10 mouse cellular contexts compared by ENCODE assay signal in the genomic region with DNA sequence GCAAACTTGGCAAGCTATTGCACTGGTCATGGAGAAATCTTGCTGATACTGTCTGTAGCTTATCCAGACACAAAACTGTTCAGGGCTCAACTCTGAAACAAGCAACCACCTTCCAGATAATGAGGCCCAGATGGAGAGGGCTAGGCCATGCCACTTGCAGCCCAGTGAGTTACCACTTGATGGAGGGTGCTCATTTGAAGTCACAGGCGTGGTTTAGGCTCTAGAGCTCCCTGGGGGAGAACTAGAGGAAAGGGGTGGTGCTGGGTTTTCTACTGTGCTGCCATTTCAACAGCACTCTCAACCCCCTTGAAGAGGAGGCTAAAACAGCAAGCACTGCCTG. TPM values are rescaled to one million over a fixed set of nuclear protein-coding genes. Genes with fewer than 3 reads are reported as not detected.
DNase-seq lines count a peak whose midpoint lies in the region; ATAC-seq lines count a peak whose summit lies in the region.
"Had no signal": no experiment of that assay in that cellular context is flagged by ENCODE, and none has a peak within 500 bp of the region (broad histone marks: within the 10 kb centered on the region; RNA-seq: fewer than 3 reads in every experiment).

No protein-coding gene starts in this region.

- peak overlapping the region; percentile 98 for H3K27ac ChIP-seq in heart, embryonic 11.5 days (ENCODE audit: low read depth, low read length)
- H3K27ac ChIP-seq in midbrain, embryonic 12.5 days (replicated peaks): 0 out of 2 replicates have a peak overlapping the region, but pooled peaks have one; percentile 35
- no peak overlapping the region for H3K27ac ChIP-seq in midbrain, embryonic 15.5 days
- peak overlapping the region; percentile 91 for H3K27ac ChIP-seq in limb, embryonic 11.5 days (replicated peaks; ENCODE audit: low read depth, low read length)
- H3K27ac ChIP-seq in stomach, embryonic 16.5 days (ENCODE audit: low read length): peak overlapping the region; percentile 93

- peaks cover 83% of the 10 kb centered on the region for H3K4me1 ChIP-seq in heart, embryonic 11.5 days (ENCODE audit: control insufficient read depth, insufficient read depth, low read length)
- peaks cover 35% of the 10 kb centered on the region for H3K4me1 ChIP-seq in midbrain, embryonic 12.5 days
- peaks cover 14% of the 10 kb centered on the region for H3K4me1 ChIP-seq in midbrain, embryonic 15.5 days
- peaks cover 57% of the 10 kb centered on the region for H3K4me1 ChIP-seq in limb, embryonic 11.5 days (ENCODE audit: control insufficient read depth, insufficient read depth, low read length)
- peaks cover 71% of the 10 kb centered on the region for H3K4me1 ChIP-seq in stomach, embryonic 16.5 days (ENCODE audit: control insufficient read depth, insufficient read depth, low read length)

- peak overlapping the region; percentile 65; the same call in 1 of the 2 replicates for H3K9ac ChIP-seq in heart, embryonic 11.5 days (ENCODE audit: low read depth, low read length)
- H3K9ac ChIP-seq in midbrain, embryonic 12.5 days (replicated peaks): no peak overlapping the region
- no peak overlapping the region for H3K9ac ChIP-seq in midbrain, embryonic 15.5 days
- peak overlapping the region; percentile 18; the same call in 1 of the 2 replicates for H3K9ac ChIP-seq in limb, embryonic 11.5 days (ENCODE audit: low read length)
- H3K9ac ChIP-seq in stomach, embryonic 16.5 days (ENCODE audit: low read length): peak overlapping the region; percentile 58

- no peaks in the 10 kb centered on the region for H3K9me3 ChIP-seq in heart, embryonic 11.5 days (replicated peaks; ENCODE audit: control insufficient read depth, low read length)
- no peaks in the 10 kb centered on the region for H3K9me3 ChIP-seq in midbrain, embryonic 12.5 days
- no peaks in the 10 kb centered on the region for H3K9me3 ChIP-seq in midbrain, embryonic 15.5 days
- H3K9me3 ChIP-seq in limb, embryonic 11.5 days (ENCODE audit: control insufficient read depth, low read length): no peaks in the 10 kb centered on the region
- no peaks in the 10 kb centered on the region for H3K9me3 ChIP-seq in stomach, embryonic 16.5 days (replicated peaks; ENCODE audit: control insufficient read depth, low read length)

- intact Hi-C loops in heart, postnatal 14 days (cut with DNase I): no loop called here

- H3K27me3 ChIP-seq in heart, embryonic 11.5 days (ENCODE audit: control insufficient read depth, insufficient read depth, low read length): no peaks in the 10 kb centered on the region
- H3K27me3 ChIP-seq in midbrain, embryonic 12.5 days: no peaks in the 10 kb centered on the region
- no peaks in the 10 kb centered on the region for H3K27me3 ChIP-seq in midbrain, embryonic 15.5 days (replicated peaks)
- no peaks in the 10 kb centered on the region for H3K27me3 ChIP-seq in limb, embryonic 11.5 days (ENCODE audit: control insufficient read depth, insufficient read depth, low read length)
- no peaks in the 10 kb centered on the region for H3K27me3 ChIP-seq in stomach, embryonic 16.5 days (ENCODE audit: control insufficient read depth, insufficient read depth, low read length)

- no peak for DNase-seq in heart, postnatal 14 days
- DNase-seq in limb, embryonic 11.5 days (ENCODE audit: low spot score): peak; percentile 62
- DNase-seq in cerebellum, postnatal 25 days: no peak
- no peak for DNase-seq in thymus, adult 18-20 months
- DNase-seq: gastrocnemius, postnatal 14 days; midbrain, embryonic 14.5 days had no signal

- no peak for ATAC-seq in heart, embryonic 11.5 days (replicated peaks; ENCODE audit: insufficient number of reproducible peaks, low FRiP score, low TSS enrichment)
- ATAC-seq in midbrain, embryonic 12.5 days (ENCODE audit: low FRiP score, low read depth): no peak
- ATAC-seq in midbrain, embryonic 15.5 days (replicated peaks): no peak
- no peak for ATAC-seq in limb, embryonic 11.5 days (ENCODE audit: insufficient number of reproducible peaks, low FRiP score, low TSS enrichment, low read depth)
- ATAC-seq in stomach, embryonic 16.5 days (ENCODE audit: insufficient read depth, low FRiP score): no peak

- H3K4me2 ChIP-seq in heart, embryonic 11.5 days: no peak overlapping the region
- no peak overlapping the region for H3K4me2 ChIP-seq in midbrain, embryonic 12.5 days (replicated peaks)
- H3K4me2 ChIP-seq in midbrain, embryonic 15.5 days: no peak overlapping the region
- H3K4me2 ChIP-seq in limb, embryonic 11.5 days (ENCODE audit: low read depth, severe bottlenecking): peak overlapping the region; percentile 26
- 0 out of 2 replicates have a peak overlapping the region, but pooled peaks have one; percentile 23 for H3K4me2 ChIP-seq in stomach, embryonic 16.5 days (ENCODE audit: low read depth, low read length)

- H3K4me3 ChIP-seq in heart, embryonic 11.5 days (ENCODE audit: low read depth, low read length): no peak overlapping the region
- no peak overlapping the region for H3K4me3 ChIP-seq in midbrain, embryonic 12.5 days
- no peak overlapping the region for H3K4me3 ChIP-seq in midbrain, embryonic 15.5 days
- no peak overlapping the region for H3K4me3 ChIP-seq in limb, embryonic 11.5 days (ENCODE audit: low read depth, low read length)
- H3K4me3 ChIP-seq in stomach, embryonic 16.5 days (replicated peaks; ENCODE audit: low read length): no peak overlapping the region

- H3K36me3 ChIP-seq in heart, embryonic 11.5 days (ENCODE audit: control insufficient read depth, insufficient read depth, low read length): 0 out of 2 replicates have a peak, but pooled peaks cover 2% of the 10 kb centered on the region
- H3K36me3 ChIP-seq in midbrain, embryonic 12.5 days: peaks cover 3% of the 10 kb centered on the region; the same call in 1 of the 2 replicates
- no peaks in the 10 kb centered on the region for H3K36me3 ChIP-seq in midbrain, embryonic 15.5 days (replicated peaks)
- peaks cover 2% of the 10 kb centered on the region; the same call in 1 of the 2 replicates for H3K36me3 ChIP-seq in limb, embryonic 11.5 days (ENCODE audit: control insufficient read depth, insufficient read depth, low read length)
- 0 out of 2 replicates have a peak, but pooled peaks cover 4% of the 10 kb centered on the region for H3K36me3 ChIP-seq in stomach, embryonic 16.5 days (ENCODE audit: control insufficient read depth, insufficient read depth, low read length)

- 13% methylated on average over 1 of the region's 1 CpGs for WGBS in heart, embryonic 11.5 days (ENCODE audit: insufficient replicate concordance)
- WGBS in midbrain, embryonic 12.5 days: 64% methylated on average over 1 of the region's 1 CpGs
- 45% methylated on average over 1 of the region's 1 CpGs for WGBS in midbrain, embryonic 15.5 days
- 0% methylated on average over 1 of the region's 1 CpGs for WGBS in limb, embryonic 11.5 days
- WGBS in stomach, embryonic 16.5 days: 21% methylated on average over 1 of the region's 1 CpGs

RNA-seq across cellular contexts. Expression of gene Actn4, which starts 15.9 kb away (rescaled TPM):
- 227 and 262 TPM in 2 replicates for polyA plus RNA-seq in heart, embryonic 11.5 days (2014; fragmentation: Nextera tagmentation; extraction: Ambion mirVana)
- 100 to 1,000 TPM; 110 to 127 TPM for total RNA-seq in heart, postnatal 14 days (2021)
- polyA plus RNA-seq in midbrain, embryonic 12.5 days (2016; fragmentation: Nextera tagmentation; extraction: Ambion mirVana): 162 and 175 TPM in 2 replicates
- polyA plus RNA-seq in midbrain, embryonic 15.5 days (2015; fragmentation: Nextera tagmentation; extraction: Ambion mirVana): 140 and 143 TPM in 2 replicates
- 208 and 213 TPM in 2 replicates for polyA plus RNA-seq in limb, embryonic 11.5 days (2014; fragmentation: Nextera tagmentation; extraction: Ambion mirVana)
- polyA plus RNA-seq in stomach, embryonic 16.5 days (2015; fragmentation: Nextera tagmentation; extraction: Ambion mirVana): 413 and 449 TPM in 2 replicates

RNA-seq across cellular contexts. Expression of gene Eif3k, which starts 35.4 kb away (rescaled TPM):
- 278 and 286 TPM in 2 replicates for polyA plus RNA-seq in heart, embryonic 11.5 days (2014; fragmentation: Nextera tagmentation; extraction: Ambion mirVana)
- total RNA-seq in heart, postnatal 14 days (2021): 100 to 1,000 TPM; 157 to 159 TPM
- polyA plus RNA-seq in midbrain, embryonic 12.5 days (2016; fragmentation: Nextera tagmentation; extraction: Ambion mirVana): 324 and 335 TPM in 2 replicates
- polyA plus RNA-seq in midbrain, embryonic 15.5 days (2015; fragmentation: Nextera tagmentation; extraction: Ambion mirVana): 269 and 284 TPM in 2 replicates
- polyA plus RNA-seq in limb, embryonic 11.5 days (2014; fragmentation: Nextera tagmentation; extraction: Ambion mirVana): 463 and 476 TPM in 2 replicates
- polyA plus RNA-seq in stomach, embryonic 16.5 days (2015; fragmentation: Nextera tagmentation; extraction: Ambion mirVana): 339 and 345 TPM in 2 replicates

RNA-seq across cellular contexts. Expression of gene Map4k1, which starts 35.6 kb away (rescaled TPM):
- 6.8 and 6.9 TPM in 2 replicates for polyA plus RNA-seq in heart, embryonic 11.5 days (2014; fragmentation: Nextera tagmentation; extraction: Ambion mirVana)
- 1 to 10 TPM in 1 of 2 experiments, under 1 TPM in 1; 0.96 to 2.4 TPM for total RNA-seq in heart, postnatal 14 days (2021)
- 5.4 and 6.2 TPM in 2 replicates for polyA plus RNA-seq in midbrain, embryonic 12.5 days (2016; fragmentation: Nextera tagmentation; extraction: Ambion mirVana)
- polyA plus RNA-seq in midbrain, embryonic 15.5 days (2015; fragmentation: Nextera tagmentation; extraction: Ambion mirVana): 8.5 and 11.4 TPM in 2 replicates
- polyA plus RNA-seq in limb, embryonic 11.5 days (2014; fragmentation: Nextera tagmentation; extraction: Ambion mirVana): 10.5 and 12.1 TPM in 2 replicates
- polyA plus RNA-seq in stomach, embryonic 16.5 days (2015; fragmentation: Nextera tagmentation; extraction: Ambion mirVana): 7.9 and 8.4 TPM in 2 replicates

Comparison
In these comparisons a context has a peak if more than half of its experiments do, and no peak if none do; other contexts are left out.
1. H3K4me2 ChIP-seq: peak in limb, embryonic 11.5 days (single experiment) and stomach, embryonic 16.5 days (single experiment); none in heart, embryonic 11.5 days (single experiment), midbrain, embryonic 12.5 days (single experiment) and midbrain, embryonic 15.5 days (single experiment).
2. H3K9ac ChIP-seq: peak in heart, embryonic 11.5 days (single experiment), limb, embryonic 11.5 days (single experiment) and stomach, embryonic 16.5 days (single experiment); none in midbrain, embryonic 12.5 days (single experiment) and midbrain, embryonic 15.5 days (single experiment).